Mouse (Mus musculus) MEL-GATA-1-ER (cell line): ENCODE data around the gene Nudt14.

ENCODE experiments used
- DNase-seq: peaks from one replicate; pipeline ENCODE4 v3.0.0-alpha.2; 2012; ENCODE audit warnings: low read depth; ENCODE audit errors: extremely low read depth

The Nudt14 gene

GRCm38 (mm10) chr12:112914527-112914926, 27.4 kb downstream of the Nudt14 start:
- no peak for DNase-seq

DNA sequence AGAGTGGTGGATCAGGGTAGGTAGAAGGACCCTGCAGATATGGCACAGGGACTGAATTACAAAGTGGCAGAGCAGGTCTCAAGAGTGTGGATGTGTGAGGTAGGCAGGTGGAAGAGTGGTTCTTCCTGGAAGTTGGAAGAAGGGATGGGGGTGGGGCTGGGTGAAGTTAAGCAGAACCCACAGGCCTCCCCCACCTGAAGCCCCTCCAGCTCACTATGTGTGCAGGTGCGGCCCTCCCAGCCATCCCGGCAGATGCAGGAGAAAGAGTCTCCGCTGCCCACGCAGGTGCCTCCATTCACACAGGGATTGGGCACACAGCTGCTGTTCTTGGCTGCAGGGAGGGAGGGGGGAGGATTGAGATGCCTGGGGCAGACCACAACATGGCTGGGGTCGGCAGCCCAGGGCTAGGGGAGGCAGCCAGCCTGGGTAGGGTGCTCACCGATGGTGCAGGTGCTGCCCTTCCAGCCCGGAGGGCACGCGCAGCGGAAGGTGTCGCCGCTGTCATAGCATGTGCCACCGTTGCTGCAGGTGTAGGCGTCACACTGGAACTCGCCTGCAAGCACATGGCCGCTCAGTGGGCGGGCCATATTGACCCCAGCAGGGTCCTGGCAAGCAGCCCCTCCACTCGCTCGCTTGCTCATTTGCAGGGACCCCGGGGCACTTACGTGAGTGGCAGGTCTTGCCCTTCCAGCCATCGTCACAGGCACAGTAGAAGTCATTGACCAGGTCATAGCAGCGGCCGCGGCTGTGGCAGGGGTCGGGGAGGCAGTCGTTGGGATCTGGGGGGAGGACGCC, 28.8 kb downstream of the Nudt14 start:
- no peak for DNase-seq

DNA sequence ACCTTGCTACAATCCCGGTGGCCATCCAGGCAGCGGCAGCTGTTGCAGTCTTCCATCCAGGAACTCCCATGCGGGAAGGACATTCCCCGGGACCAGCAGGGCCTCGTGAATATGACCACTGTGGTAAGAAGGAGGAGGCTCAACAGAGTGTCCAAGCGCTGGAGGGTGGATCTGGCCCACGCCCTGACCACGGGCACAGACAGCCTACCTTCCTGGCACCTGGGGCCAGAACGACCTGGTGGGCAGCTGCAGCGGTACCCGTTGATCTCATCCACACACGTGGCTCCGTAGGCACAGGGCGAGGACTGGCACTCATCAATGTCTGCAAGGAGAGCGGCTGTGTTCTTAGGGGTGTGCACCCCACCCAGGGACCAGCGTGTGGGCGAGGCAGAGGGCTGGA, 30.2 kb downstream of the Nudt14 start:
- no peak for DNase-seq

- DNase-seq, result no peak
Measured at GRCm38 (mm10) chr12:112908991-112909390, 32.9 kb downstream of the Nudt14 start.

DNA sequence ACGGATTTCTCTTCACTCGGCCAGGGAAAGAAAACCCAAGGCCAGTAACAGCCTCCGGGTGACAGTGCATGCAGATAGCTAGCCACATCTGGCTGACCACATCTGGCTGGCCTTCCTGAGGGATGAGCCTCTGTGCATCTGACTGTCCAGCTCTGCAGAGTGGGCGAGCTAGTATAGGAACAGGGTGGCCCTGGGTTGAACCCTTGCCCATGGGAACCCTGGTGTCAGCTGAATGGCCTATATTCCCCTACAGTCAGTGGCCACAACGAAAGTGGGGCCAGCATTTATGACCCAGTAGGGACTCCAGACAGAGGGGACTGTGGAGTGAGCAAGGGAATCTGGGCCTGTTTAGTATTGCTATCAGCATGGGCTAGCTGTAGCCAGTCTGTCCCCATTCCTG, 36.9 kb downstream of the Nudt14 start:
- DNase-seq, result no peak

GRCm38 (mm10) chr12:112903941-112904340, 38.0 kb downstream of the Nudt14 start:
- no peak for DNase-seq

GRCm38 (mm10) chr12:112900641-112901040, 41.3 kb downstream of the Nudt14 start:
- no peak for DNase-seq

DNA sequence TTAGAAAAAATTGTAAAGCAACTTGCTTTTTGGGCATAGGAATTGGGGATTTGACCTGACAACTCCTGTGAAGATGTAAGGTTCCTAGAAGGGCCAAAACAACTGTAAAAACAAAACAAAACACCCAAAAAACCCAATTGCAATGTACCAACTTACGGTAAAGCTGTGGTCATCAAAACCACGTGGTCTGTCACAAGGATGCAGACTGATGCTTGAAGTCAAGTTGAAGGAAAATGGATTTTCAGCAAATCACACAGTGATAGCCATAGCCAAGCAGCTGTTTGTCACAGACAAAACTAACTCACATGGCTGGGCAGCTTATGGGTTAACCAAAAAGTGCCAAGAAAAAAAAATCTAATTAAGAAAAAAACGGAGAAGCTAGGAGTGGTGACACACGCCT, 43.0 kb downstream of the Nudt14 start:
- DNase-seq, result no peak

GRCm38 (mm10) chr12:112898351-112898750, 43.6 kb downstream of the Nudt14 start:
- DNase-seq, result no peak

GRCm38 (mm10) chr12:112897522-112898212, 44.3 kb downstream of the Nudt14 start:
- no peak for DNase-seq

DNA sequence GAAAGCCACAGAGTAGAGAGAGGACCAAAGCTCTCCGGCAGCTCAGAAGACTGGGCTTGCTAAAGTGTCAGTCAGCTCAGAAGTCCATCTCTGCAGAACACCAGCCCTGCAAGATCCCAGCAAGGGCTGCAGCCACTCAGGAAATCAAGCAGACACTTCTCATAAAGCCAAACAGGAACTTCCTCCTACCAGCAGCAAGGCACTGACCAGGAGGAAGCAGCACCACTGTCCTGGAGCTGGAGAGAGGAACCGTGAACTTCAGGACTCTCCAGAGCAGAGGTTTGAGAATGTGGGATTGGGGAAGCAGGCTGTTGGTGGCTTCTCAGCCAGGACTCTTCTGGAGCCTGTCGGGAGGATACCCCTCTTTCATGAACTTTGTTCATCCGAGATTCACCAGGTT, 47.0 kb downstream of the Nudt14 start:
- no peak for DNase-seq

DNA sequence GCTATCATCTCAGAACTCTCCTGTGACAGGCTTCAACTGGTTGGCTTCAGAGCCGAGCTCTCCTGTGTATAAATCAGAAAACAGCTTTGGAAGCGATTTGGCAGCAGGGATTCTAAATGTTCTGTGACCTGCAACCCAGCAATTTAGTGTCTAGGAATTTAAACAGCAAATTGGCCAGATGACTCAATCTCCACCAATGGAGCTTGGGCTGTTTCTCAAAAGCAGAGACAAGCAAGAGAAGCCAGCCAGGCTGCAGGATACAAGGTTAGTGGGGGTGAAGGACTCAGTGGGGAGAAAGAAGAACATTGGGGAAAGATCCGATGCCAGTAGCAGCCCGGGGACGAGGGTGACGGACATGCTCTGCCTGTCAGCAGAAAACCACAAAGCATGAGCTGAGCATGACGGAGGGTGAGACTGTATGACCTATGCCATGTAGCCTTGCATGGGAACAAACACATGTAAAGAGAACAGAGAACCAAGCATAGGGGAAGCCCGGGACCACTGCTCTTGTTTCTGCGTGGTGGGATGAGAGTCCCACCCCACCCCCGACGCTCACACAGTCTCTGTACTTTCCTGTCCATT, 47.5 kb downstream of the Nudt14 start:
- no peak for DNase-seq

GRCm38 (mm10) chr12:112885465-112885864, 56.5 kb downstream of the Nudt14 start:
- DNase-seq, result no peak
